Mouse (Mus musculus) G1E-ER4 (cell line): Measurements from ENCODE around the gene Nrxn3. TPM values are rescaled to one million over a fixed set of nuclear protein-coding genes. Genes with fewer than 3 reads are reported as not detected.

ENCODE experiments used
- GATA1 ChIP-seq: IDR thresholded peaks from one replicate; pipeline ENCODE4 v1.8.0; 2012; ENCODE audit warnings: low read length, inconsistent platforms
- polyA plus RNA-seq: library from polyadenylated mRNA; stranded (reverse); fragments of >175 nt; gene quantifications from 2 replicates; pipeline ENCODE4 v1.2.3, GENCODE M21; 2012

Nrxn3 gene
- polyA plus RNA-seq, 1 experiment = not detected

- no peak for TF ChIP-seq GATA1
These were observed 1107.3 kb downstream of the Nrxn3 start for GRCm38 (mm10) chr12:89829927-89830326.

- TF ChIP-seq GATA1 = no peak
These were observed 1107.7 kb downstream of the Nrxn3 start for GRCm38 (mm10) chr12:89830350-89830749.

- TF ChIP-seq GATA1 = no peak
These were observed 1108.6 kb downstream of the Nrxn3 start for GRCm38 (mm10) chr12:89831300-89831699.

GRCm38 (mm10) chr12:89836271-89836670 is 1113.6 kb downstream of the Nrxn3 start:
- no peak for TF ChIP-seq GATA1

GRCm38 (mm10) chr12:89842861-89843260 is 1120.2 kb downstream of the Nrxn3 start:
- TF ChIP-seq GATA1 = no peak

- no peak for TF ChIP-seq GATA1
These were observed 1125.4 kb downstream of the Nrxn3 start for GRCm38 (mm10) chr12:89848116-89848515.

GRCm38 (mm10) chr12:89854355-89854754 is 1131.7 kb downstream of the Nrxn3 start:
- TF ChIP-seq GATA1 = no peak

- no peak for TF ChIP-seq GATA1
These were observed 1144.4 kb downstream of the Nrxn3 start for GRCm38 (mm10) chr12:89867124-89867523.

- no peak for TF ChIP-seq GATA1
These were observed 1160.1 kb downstream of the Nrxn3 start for GRCm38 (mm10) chr12:89882617-89883370.

GRCm38 (mm10) chr12:89884576-89884975 is 1161.9 kb downstream of the Nrxn3 start:
- no peak for TF ChIP-seq GATA1

- TF ChIP-seq GATA1 = no peak
These were observed 1166.0 kb downstream of the Nrxn3 start for GRCm38 (mm10) chr12:89888647-89889046.

GRCm38 (mm10) chr12:89896901-89897300 is 1174.2 kb downstream of the Nrxn3 start:
- no peak for TF ChIP-seq GATA1

GRCm38 (mm10) chr12:89909578-89909977 is 1186.9 kb downstream of the Nrxn3 start:
- no peak for TF ChIP-seq GATA1

- no peak for TF ChIP-seq GATA1
These were observed 1195.6 kb downstream of the Nrxn3 start for GRCm38 (mm10) chr12:89918138-89918829.

GRCm38 (mm10) chr12:89932338-89932737 is 1209.7 kb downstream of the Nrxn3 start:
- TF ChIP-seq GATA1 = no peak

- no peak for TF ChIP-seq GATA1
These were observed 1211.0 kb downstream of the Nrxn3 start for GRCm38 (mm10) chr12:89933630-89934029.

GRCm38 (mm10) chr12:89940746-89941145 is 1218.1 kb downstream of the Nrxn3 start:
- no peak for TF ChIP-seq GATA1
